Mouse (Mus musculus): ENCODE measurements at regions not wholly inside any gene's neighbourhood (a gene's known extent, or its start where the extent isn't known, plus 50 kb on each side); places are given as distances from the start of the nearest gene placed in this dataset.

GRCm38 (mm10) chr13:99100430-99101409, 83.9 kb upstream of the Zfp366 start:
- TF ChIP-seq GATA4 (IDR thresholded peaks at IDR 0.05; ENCODE audit: insufficient replicate concordance, low read length): no peak

- no peak for TF ChIP-seq GATA4 (IDR thresholded peaks at IDR 0.05; ENCODE audit: insufficient replicate concordance, low read length)
Observed at GRCm38 (mm10) chr13:99099794-99100429, 84.7 kb upstream of the Zfp366 start.

- no peak for TF ChIP-seq GATA4 (IDR thresholded peaks at IDR 0.05; ENCODE audit: insufficient replicate concordance, low read length)
Observed at GRCm38 (mm10) chr13:99099226-99099625, 85.4 kb upstream of the Zfp366 start.

- no peak for TF ChIP-seq GATA4 (IDR thresholded peaks at IDR 0.05; ENCODE audit: insufficient replicate concordance, low read length)
Observed at GRCm38 (mm10) chr13:99097606-99098545, 86.7 kb upstream of the Zfp366 start.

- TF ChIP-seq GATA4 (IDR thresholded peaks at IDR 0.05; ENCODE audit: insufficient replicate concordance, low read length): no peak
Observed at GRCm38 (mm10) chr13:99096837-99097236, 87.8 kb upstream of the Zfp366 start.

- no peak for TF ChIP-seq GATA4 (IDR thresholded peaks at IDR 0.05; ENCODE audit: insufficient replicate concordance, low read length)
Observed at GRCm38 (mm10) chr13:99095006-99095405, 89.6 kb upstream of the Zfp366 start.

GRCm38 (mm10) chr13:99094221-99094620, 90.4 kb upstream of the Zfp366 start:
- no peak for TF ChIP-seq GATA4 (IDR thresholded peaks at IDR 0.05; ENCODE audit: insufficient replicate concordance, low read length)

- no peak for TF ChIP-seq GATA4 (IDR thresholded peaks at IDR 0.05; ENCODE audit: insufficient replicate concordance, low read length)
Observed at GRCm38 (mm10) chr13:99093269-99093668, 91.4 kb upstream of the Zfp366 start.

GRCm38 (mm10) chr13:99092279-99092930, 92.2 kb upstream of the Zfp366 start:
- peak; percentile 67; the same call in 1 of the 2 replicates for TF ChIP-seq GATA4 (IDR thresholded peaks at IDR 0.05; ENCODE audit: insufficient replicate concordance, low read length)

GRCm38 (mm10) chr13:99091562-99092278, 92.9 kb upstream of the Zfp366 start:
- no peak for TF ChIP-seq GATA4 (IDR thresholded peaks at IDR 0.05; ENCODE audit: insufficient replicate concordance, low read length)

GRCm38 (mm10) chr13:99090361-99090760, 94.3 kb upstream of the Zfp366 start:
- no peak for TF ChIP-seq GATA4 (IDR thresholded peaks at IDR 0.05; ENCODE audit: insufficient replicate concordance, low read length)

- no peak for TF ChIP-seq GATA4 (IDR thresholded peaks at IDR 0.05; ENCODE audit: insufficient replicate concordance, low read length)
Observed at GRCm38 (mm10) chr13:99088285-99088684, 96.3 kb upstream of the Zfp366 start.

GRCm38 (mm10) chr13:99079331-99079761, 95.0 kb upstream of the 1700024P04Rik start:
- no peak for TF ChIP-seq GATA4 (IDR thresholded peaks at IDR 0.05; ENCODE audit: insufficient replicate concordance, low read length)

GRCm38 (mm10) chr13:99078643-99079042, 94.3 kb upstream of the 1700024P04Rik start:
- no peak for TF ChIP-seq GATA4 (IDR thresholded peaks at IDR 0.05; ENCODE audit: insufficient replicate concordance, low read length)
